Mouse (Mus musculus): ENCODE results near the gene Asb6. TPM values are rescaled to one million over a fixed set of nuclear protein-coding genes. Genes with fewer than 3 reads are reported as not detected.

The Asb6 gene
- total and polyA plus RNA-seq, 3 experiments: 50.1 to 54.6 TPM; not detected in 1

DNA sequence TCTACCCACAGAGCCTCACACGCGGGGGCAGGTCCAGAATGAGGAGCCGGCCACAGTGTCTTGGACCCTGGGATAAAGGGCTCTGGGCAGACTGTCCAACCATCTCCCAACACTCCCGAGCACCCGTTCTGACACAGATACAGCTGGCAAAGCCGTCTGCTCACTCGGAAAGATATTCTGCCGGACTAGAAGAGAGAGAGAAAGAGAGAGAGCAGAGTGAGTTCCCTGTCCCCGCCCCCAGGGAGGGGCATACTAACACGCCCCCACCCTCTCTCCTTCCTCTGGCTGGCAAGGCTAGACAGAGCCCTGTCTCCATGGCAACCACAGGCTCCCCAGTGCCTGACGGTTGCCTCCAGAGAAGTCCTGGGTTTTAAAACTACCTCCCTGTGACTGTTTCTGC, 33.8 kb downstream of the Asb6 start:
- Histone ChIP-seq H3K9me3 (replicated peaks; ENCODE audit: insufficient read depth, low read length) (no peaks in the 10 kb centered on the region), H3K27me3 (ENCODE audit: control insufficient read depth in 1 of 2, insufficient read depth in 2 of 2, low read length in 2 of 2) (no peaks in the 10 kb centered on the region), H3K36me3 (ENCODE audit: control insufficient read depth in 1 of 2, insufficient read depth in 2 of 2, low read length in 2 of 2) (peaks cover 0 to 4% of the 10 kb centered on the region in 2 experiments; a peak in 2 of 4 replicates), H3K4me3 (ENCODE audit: control insufficient read depth in 1 of 2, insufficient read depth in 1 of 2, low read depth in 2 of 2, low read length in 2 of 2) (peak overlapping the region; percentile 51 to 77), H3K9ac (ENCODE audit: control insufficient read depth, low read depth, low read length, poor library complexity, severe bottlenecking) (peak overlapping the region; percentile 53), H3K79me2 (ENCODE audit: control insufficient read depth, insufficient read depth, low read length, poor library complexity) (no peaks in the 10 kb centered on the region), H3K4me1 (ENCODE audit: control insufficient read depth in 1 of 2, insufficient read depth in 2 of 2, low read length in 2 of 2) (peaks cover 0 to 10% of the 10 kb centered on the region in 2 experiments; a peak in 3 of 4 replicates), H3K27ac (ENCODE audit: control insufficient read depth, low read depth, low read length) (0 out of 2 replicates have a peak overlapping the region, but pooled peaks have one; percentile 26)
- DNase-seq (ENCODE audit: low read depth, low spot score): peak; percentile 95
- 0 out of 2 replicates have a peak, but pooled peaks have one; percentile 24 for TF ChIP-seq TCF12 (IDR thresholded peaks at IDR 0.05; ENCODE audit: low read depth, low read length)
- TF ChIP-seq ETS1 (IDR thresholded peaks at IDR 0.05; ENCODE audit: low read depth, low read length): peak; percentile 35; the same call in 1 of the 2 replicates
- TF ChIP-seq MAFK (IDR thresholded peaks at IDR 0.05; ENCODE audit: borderline replicate concordance, low read depth, low read length): no peak
- TF ChIP-seq MAZ (IDR thresholded peaks at IDR 0.05; ENCODE audit: low read depth, low read length): peak; percentile 69; the same call in 1 of the 2 replicates
- no peak for TF ChIP-seq RCOR1 (IDR thresholded peaks at IDR 0.05; ENCODE audit: low read depth, low read length)
- no peak for TF ChIP-seq TAL1 (IDR thresholded peaks at IDR 0.05; ENCODE audit: low read length)
- no peak for TF ChIP-seq ZC3H11A (IDR thresholded peaks at IDR 0.05; ENCODE audit: low read depth, low read length)
- TF ChIP-seq ZNF384 (IDR thresholded peaks at IDR 0.05; ENCODE audit: low read depth, low read length): no peak
- TF ChIP-seq NELFE (IDR thresholded peaks at IDR 0.05; ENCODE audit: low read depth, low read length): peak; percentile 54
- no peak for TF ChIP-seq RAD21 (IDR thresholded peaks at IDR 0.05; ENCODE audit: low read depth, low read length)
- TF ChIP-seq TBP (IDR thresholded peaks at IDR 0.05; ENCODE audit: low read depth, low read length): 0 out of 2 replicates have a peak, but pooled peaks have one; percentile 45
- TF ChIP-seq SIN3A (IDR thresholded peaks at IDR 0.05; ENCODE audit: low read length): 0 out of 2 replicates have a peak, but pooled peaks have one; percentile 29
- no peak for TF ChIP-seq USF1 (IDR thresholded peaks at IDR 0.05; ENCODE audit: low read depth, low read length)
- TF ChIP-seq CHD1 (IDR thresholded peaks at IDR 0.05; ENCODE audit: low read depth, low read length): no peak
- TF ChIP-seq HCFC1 (IDR thresholded peaks at IDR 0.05; ENCODE audit: low read depth, low read length): no peak
- no peak for TF ChIP-seq POLR2AphosphoS2 (IDR thresholded peaks at IDR 0.05; ENCODE audit: low read length)
- no peak for TF ChIP-seq MEF2A (IDR thresholded peaks at IDR 0.05; ENCODE audit: extremely low read depth, insufficient replicate concordance, low read depth, low read length, poor library complexity, severe bottlenecking)
- TF ChIP-seq POLR2A (IDR thresholded peaks at IDR 0.05; ENCODE audit: control insufficient read depth in 1 of 2, insufficient read depth in 1 of 2, low read depth in 1 of 2, low read length in 2 of 2, poor library complexity in 1 of 2): peak in 1 of 2 experiments; percentile 66; a peak in 2 of 4 replicates
- no peak for TF ChIP-seq BHLHE40 (IDR thresholded peaks at IDR 0.05; ENCODE audit: borderline replicate concordance, low read depth, low read length)
- no peak for TF ChIP-seq MAX (IDR thresholded peaks at IDR 0.05; ENCODE audit: low read length)
- TF ChIP-seq ZKSCAN1 (IDR thresholded peaks at IDR 0.05; ENCODE audit: low read depth, low read length): no peak
- TF ChIP-seq E2F4 (IDR thresholded peaks at IDR 0.05; ENCODE audit: borderline replicate concordance, low read depth, low read length): no peak
- TF ChIP-seq ZMIZ1 (IDR thresholded peaks at IDR 0.05; ENCODE audit: low read depth, low read length): 0 out of 2 replicates have a peak, but pooled peaks have one; percentile 50
- peak; percentile 44 for TF ChIP-seq MXI1 (IDR thresholded peaks at IDR 0.05; ENCODE audit: low read depth, low read length)
- peak; percentile 59; the same call in 1 of the 2 replicates for TF ChIP-seq JUND (IDR thresholded peaks at IDR 0.05; ENCODE audit: low read depth, low read length)
- TF ChIP-seq MYC (IDR thresholded peaks at IDR 0.05; ENCODE audit: low read depth, low read length): no peak
